Mouse (Mus musculus): ENCODE results near the gene Trabd.

The Trabd gene

DNA sequence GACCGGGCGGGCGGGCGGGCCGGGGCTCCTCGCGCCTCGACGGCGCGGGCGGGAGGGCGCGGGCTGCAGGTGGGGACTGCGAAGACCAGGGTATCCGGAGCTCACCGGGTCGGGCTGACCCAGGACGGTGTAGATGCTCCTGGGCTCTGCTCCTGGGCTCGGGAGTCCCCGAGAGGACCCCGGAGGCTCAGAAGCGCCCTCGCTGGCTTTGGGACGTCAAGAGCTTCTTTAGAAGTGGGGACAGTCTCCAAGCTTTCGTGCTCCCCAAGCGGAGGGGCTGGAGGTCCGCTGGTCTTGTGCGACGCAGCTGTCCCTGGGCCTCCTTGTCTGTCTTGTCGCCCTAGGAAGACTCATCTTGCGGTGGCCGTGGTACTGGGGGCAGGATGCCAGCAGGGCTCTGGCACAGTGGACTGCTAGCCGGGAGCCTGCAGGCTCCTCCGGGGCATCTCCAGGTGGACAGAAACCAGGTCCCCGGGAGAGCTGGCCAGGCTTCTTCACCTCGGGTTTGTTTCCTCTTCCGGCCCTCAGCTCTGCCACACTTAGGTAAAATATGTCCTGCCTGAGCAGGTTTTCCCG, 1.3 kb downstream of the Trabd start:
- peak; percentile 53 to 74 for DNase-seq (ENCODE audit: low spot score in 2 of 2)

DNA sequence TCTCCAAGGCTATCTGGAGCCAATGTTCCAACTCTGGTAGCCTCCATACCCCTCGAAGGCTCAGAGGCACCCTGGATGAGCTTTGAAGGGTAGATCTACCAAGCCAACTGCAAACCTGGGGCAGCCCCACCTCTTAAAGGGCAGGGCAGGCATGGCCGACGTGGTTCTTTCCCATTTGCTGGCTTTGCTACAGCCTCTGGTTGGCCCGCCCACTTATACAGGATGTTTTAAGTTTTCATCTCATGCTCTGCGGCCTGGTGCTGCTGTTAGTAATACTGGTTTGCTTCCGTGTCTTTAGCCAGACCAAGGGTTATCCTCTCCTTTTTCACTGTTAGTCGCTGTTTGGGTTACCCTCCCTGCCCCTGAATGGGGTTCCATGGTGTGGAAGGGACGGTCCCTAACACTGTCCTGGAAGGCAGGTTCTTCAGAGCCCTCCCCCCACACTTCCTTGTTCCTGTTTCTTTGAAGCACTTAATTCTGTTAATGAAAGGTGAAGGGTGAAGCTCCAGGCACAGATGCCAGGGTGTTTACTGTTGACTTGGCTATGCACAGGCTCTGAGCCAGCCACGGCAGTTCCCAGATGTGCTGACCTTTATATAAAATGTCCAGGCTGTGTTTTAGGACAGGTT, 3.4 kb downstream of the Trabd start:
- peak; percentile 35 to 41 for DNase-seq (ENCODE audit: low spot score in 2 of 2)

DNA sequence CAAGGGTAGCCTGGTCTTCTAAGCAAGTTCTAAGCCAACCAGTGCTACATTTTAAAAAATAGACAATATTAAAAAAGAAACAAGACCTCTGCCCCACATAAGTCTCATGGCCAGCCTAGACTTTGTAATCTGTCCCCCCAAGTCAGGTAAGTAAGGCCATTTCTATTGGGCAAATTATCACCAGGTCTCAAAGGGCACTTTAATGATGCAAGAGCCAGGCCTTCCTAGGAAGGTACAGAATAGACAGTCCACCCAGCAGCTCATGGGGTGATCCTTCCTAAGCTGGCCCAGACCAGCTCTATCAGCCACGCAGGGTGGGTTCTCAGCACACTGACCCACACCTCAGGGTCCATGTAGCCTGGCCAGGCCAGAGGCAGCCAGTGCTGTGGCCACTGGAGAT, 9.0 kb downstream of the Trabd start:
- no peak for DNase-seq (ENCODE audit: low spot score in 2 of 2)

DNA sequence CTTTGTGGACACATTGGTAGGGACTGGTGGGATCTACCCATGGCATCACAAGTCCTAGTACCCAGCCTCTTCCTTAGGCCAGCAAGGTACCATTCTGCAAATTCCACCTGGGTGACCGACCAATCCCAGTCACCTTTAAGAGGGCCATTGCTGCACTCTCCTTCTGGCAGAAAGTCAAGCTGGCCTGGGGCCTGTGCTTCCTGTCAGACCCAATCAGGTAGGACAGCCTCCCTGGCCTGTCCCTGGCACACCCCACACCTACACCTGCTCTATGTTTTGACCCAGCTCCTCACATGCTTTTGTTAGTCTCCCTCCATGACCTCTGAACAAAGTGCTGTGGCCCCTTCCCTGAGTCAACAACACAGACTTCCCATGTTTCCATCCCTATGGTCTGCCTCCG, 9.9 kb downstream of the Trabd start:
- DNase-seq (ENCODE audit: low spot score in 2 of 2): no peak

- DNase-seq (ENCODE audit: low spot score in 2 of 2): peak; percentile 85 to 87
These were observed 13.8 kb downstream of the Trabd start, which contains the start of gene Selenoo for GRCm38 (mm10) chr15:89088607-89089247. TSS of gene Selenoo (plus strand) at chr15:89089084.

GRCm38 (mm10) chr15:89089248-89090051, 14.5 kb downstream of the Trabd start:
- DNase-seq (ENCODE audit: low spot score in 2 of 2): no peak

GRCm38 (mm10) chr15:89090662-89091061, 15.7 kb downstream of the Trabd start:
- no peak for DNase-seq (ENCODE audit: low spot score in 2 of 2)

DNA sequence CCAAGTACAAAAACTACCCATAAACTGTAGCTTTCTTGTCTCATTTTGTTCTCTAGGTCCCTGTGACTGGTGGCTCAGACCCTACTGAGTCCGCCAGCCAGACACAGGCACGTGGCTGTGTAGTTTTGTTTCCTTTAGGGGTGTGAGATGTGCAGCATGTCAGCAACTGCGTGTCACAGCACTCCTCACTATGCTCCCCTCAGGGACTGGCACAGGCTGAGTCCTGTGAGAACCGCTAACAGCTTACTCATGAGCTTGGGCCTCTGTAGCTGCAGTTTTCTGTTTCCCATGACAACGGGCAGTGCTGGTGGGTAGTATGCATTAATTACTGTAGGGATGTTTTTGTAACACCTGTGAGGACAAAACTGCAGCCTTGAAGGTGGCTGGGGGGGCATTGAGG, 17.3 kb downstream of the Trabd start:
- no peak for DNase-seq (ENCODE audit: low spot score in 2 of 2)

GRCm38 (mm10) chr15:89097450-89097849, 22.5 kb downstream of the Trabd start:
- no peak for DNase-seq (ENCODE audit: low spot score in 2 of 2)

DNA sequence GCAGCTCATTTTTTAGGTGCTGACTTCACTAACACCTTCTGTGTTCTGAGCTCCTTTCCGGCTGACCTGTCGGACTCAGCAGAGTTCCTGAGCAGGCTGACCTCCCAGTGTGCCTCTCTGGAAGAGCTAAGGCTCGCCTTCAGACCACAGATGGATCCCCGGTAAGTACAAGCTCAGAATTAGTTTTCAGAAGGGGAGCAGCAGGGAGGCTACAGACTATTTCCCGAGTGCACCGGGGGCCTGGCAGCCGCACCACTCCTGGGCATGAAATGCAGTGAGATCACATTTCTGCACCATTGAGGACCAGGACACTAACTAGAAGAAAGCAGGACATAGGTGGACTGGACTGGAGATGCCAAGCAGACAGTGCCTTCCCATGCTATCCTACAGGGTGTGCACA, 23.7 kb downstream of the Trabd start:
- DNase-seq (ENCODE audit: low spot score in 2 of 2): no peak

- DNase-seq (ENCODE audit: low spot score in 2 of 2): no peak
These were observed 25.9 kb downstream of the Trabd start for GRCm38 (mm10) chr15:89100823-89101222.

- DNase-seq (ENCODE audit: low spot score in 2 of 2): no peak
These were observed 27.7 kb downstream of the Trabd start for GRCm38 (mm10) chr15:89102646-89103045.

DNA sequence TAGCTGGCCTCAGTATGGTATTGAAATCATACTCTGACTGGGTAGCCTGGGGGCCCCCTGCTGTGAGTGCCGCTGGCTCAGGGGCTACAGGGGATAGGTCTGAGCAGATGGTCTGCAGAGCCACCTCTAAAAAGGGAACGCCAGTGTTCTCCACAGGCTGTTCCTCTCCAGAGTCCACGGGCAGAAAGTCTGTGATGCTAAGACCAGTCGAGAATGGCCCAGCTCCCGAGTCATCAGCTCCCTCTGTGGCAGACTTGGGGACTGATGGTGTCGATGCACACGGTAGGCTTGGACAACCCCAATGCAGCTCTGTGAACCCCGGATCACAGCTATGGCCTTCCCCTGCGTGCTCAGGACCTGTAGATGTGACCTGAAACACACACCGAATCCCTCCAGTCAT, 29.0 kb downstream of the Trabd start:
- DNase-seq (ENCODE audit: low spot score in 2 of 2): no peak

DNA sequence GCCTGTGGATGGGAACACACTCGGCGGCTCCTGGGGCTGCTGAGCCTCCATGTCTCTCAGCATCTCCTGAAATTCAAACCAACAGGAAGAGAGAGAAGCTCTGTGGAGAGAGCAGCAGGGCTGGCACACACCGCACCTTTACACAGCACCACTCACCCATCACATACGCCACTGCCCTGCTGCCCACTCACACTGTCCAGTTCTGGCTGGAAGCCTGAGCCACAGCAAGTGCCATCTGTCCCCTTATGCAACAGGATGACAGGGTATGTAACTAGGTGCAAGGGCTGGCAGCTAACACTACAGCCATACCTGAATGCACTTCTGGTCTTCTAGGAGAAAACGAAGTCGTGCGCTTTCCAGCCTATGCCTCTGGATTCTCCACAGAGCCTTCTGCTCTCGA, 29.5 kb downstream of the Trabd start:
- no peak for DNase-seq (ENCODE audit: low spot score in 2 of 2)

DNA sequence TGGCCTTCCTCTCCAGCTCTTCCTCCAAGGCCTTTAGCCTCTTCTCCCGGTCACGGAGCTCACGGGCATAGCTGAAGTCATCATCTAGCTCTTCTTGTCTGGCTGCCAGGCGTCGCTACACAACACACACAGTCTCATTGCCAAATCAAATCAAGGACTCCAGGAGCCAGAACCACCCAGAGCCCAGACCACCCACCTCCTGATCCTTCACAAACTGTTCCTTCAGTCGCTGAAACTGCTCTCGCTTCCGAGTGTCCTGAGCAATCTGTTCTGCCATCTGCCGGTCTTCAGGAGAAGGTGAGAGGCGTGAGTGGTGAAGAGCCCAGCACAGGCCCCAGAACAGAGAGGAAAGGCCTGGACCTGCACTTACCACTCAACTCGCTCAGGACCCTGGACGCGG, 31.1 kb downstream of the Trabd start:
- no peak for DNase-seq (ENCODE audit: low spot score in 2 of 2)

DNA sequence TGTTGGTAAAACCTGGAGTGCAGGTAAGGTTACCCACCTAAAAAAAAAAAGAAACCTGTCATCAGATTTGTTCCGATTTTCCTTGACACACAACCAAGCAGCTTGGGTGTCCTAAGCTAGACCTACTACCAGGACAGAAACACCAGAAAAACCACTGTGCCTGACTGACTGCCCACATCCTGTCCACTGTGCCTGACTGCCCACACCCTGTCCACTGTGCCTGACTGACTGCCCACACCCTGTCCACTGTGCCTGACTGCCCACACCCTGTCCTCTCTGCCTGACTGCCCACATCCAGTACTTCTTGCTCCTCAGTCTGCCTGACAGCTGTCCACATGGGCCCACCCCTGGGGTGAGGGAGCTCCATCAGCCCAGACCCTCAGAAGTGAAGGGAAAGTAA, 32.1 kb downstream of the Trabd start:
- no peak for DNase-seq (ENCODE audit: low spot score in 2 of 2)

- DNase-seq (ENCODE audit: low spot score in 2 of 2): no peak
These were observed 35.2 kb downstream of the Trabd start for GRCm38 (mm10) chr15:89110147-89110546.

DNA sequence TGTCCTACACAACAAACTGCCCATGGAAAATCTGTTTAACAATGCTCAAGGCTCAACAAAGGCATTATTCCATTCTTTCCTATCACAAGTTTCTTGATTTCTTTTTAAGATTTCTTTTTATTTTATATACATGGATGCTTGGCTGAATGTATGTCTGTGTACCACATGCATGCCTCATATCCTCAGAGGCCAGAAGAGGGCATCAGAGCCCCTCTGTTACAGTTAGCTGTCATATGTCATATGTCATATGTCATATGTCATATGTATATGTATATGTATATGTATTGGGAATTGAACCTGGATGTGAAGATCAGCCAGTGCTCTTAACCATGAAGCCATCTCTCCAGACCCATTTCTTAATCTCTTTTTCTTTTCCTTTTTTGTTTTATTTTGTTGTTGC, 43.1 kb downstream of the Trabd start:
- DNase-seq (ENCODE audit: low spot score in 2 of 2): no peak

DNA sequence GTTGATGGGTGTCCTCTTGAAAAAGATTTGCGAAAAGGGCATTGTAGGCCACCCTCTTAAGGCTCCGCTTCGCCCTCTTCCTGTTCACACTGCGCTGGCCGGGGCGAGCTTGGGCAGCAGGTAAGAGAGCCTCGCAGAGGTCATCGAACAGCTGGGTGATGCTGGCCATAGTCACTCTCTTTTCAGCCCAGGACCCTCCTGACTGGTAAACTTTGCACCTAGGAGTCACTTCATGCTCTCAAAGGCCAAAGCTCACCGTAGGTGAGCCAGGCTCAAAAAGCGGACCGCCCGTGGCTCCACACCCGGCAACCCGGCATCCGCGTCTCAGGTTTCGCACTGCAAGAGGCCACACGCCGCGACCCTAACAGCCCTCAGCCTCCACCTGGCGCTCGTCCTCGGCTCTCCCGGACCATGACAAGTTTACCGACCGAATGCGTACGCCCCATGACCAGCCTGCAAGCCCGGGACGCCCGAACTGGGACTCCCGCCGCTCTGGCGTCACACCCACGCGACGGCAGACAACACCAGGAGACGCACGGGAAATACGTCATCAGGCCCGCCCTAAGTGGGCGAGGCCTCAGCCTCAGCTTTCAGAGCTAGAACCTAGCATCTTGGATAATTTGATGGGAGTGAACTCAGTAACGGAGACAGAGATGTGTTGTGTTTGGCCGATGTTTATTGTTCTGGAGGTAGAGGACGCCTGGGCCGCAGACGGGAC, 47.9 kb downstream of the Trabd start, which contains the start of gene Tubgcp6:
Gene Tubgcp6, minus strand, starts transcription at position 464 of the 718 bp plus-strand sequence.
- peak; percentile 89 to 98 for DNase-seq (ENCODE audit: low spot score in 2 of 2)

- DNase-seq (ENCODE audit: low spot score in 2 of 2): no peak
These were observed 48.7 kb downstream of the Trabd start for GRCm38 (mm10) chr15:89123595-89123994.

- DNase-seq (ENCODE audit: low spot score in 2 of 2): no peak
These were observed 49.4 kb downstream of the Trabd start for GRCm38 (mm10) chr15:89124312-89124711.

GRCm38 (mm10) chr15:89125351-89125750, 50.4 kb downstream of the Trabd start:
- DNase-seq (ENCODE audit: low spot score in 2 of 2): no peak
